Mouse (Mus musculus) left cerebral cortex, postnatal 4 days (tissue): ENCODE data around the gene Slc4a1. TPM values are rescaled to one million over a fixed set of nuclear protein-coding genes. Genes with fewer than 3 reads are reported as not detected.
A peak's percentile ranks its signal among the peaks of the same experiment; 100 is the strongest.

Experiments used
- DNase-seq: peaks from one replicate; pipeline ENCODE4 v3.0.0-alpha.2; 2022
- intact Hi-C: fragments of 180-260 bp; cut with DNase I; formaldehyde crosslinking; loops from one replicate; pipeline ENCODE4 v1.15.1; 2025
- microRNA-seq: library from miRNA; unstranded; fragments of <30 nt; microRNA quantifications from one replicate; pipeline ENCODE4 v1.2.0, GENCODE M21; 2022
- total RNA-seq, 2 experiments: library from RNA; stranded (reverse); gene quantifications; 2 replicates each; pipeline ENCODE4 v1.2.3; 2021

The Slc4a1 gene
- total RNA-seq, 2 experiments from 2014 or later: 0.87 to 1.9 TPM

DNA sequence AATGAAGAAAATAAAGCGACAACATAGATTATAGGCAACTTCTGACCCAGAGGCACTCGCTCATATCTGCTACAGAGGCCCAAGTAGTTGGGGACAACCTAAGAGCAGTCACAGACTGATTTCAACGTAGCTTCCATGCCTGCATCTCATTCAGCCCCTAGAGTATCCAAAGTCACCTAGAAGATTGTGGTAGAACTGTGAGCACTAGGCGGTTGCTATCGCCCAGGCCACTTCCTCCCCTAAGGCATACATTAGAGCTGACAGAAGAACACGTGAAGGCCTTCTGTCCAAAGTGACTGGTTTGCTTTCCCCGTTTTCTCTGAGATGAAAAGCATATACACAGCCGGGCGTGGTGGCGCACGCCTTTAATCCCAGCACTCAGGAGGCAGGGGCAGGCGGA, 51.7 kb downstream of the Slc4a1 start:
- DNase-seq: no peak
- intact Hi-C loops: no loop called here

DNA sequence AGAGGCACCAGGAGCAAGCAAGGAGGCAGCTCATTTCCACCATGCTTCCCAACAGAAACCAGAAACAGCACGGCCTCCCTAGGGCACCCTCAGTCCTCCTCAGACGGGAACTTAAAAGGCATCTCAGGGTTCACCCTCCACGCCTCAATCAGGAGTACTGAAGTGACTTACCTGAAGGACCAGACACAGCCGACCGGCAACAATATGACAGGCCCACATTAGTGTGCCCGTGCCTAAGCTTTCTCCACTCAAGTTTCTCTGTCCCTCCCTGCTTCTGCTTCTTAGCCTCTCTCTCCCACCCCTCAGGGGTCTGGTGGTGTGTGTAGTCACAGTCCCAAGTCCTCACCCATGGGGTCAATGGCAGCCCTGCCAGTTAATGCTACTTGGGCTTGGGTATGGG, 53.4 kb downstream of the Slc4a1 start:
- intact Hi-C loops: no loop called here
- DNase-seq: no peak

DNA sequence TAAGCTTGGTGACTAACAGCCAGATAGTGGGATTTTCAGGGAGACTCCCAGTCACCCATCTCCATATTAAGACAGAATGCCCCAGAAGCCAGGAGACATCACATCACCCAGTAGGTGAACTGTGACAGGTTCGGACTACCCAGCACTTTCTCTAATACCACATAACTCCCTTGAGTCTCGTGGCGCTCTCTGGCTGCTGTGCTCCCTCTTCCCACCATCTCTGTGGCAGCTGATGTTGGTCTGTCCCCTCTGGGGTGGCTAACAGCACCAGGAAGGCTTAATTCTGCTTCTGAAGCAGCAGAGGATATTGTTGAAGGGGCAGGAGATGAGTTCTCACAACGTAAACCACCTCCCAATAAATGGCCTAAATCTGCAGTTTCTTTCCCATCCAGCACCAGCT, 54.0 kb downstream of the Slc4a1 start:
- DNase-seq: no peak
- intact Hi-C loops: no loop called here

DNA sequence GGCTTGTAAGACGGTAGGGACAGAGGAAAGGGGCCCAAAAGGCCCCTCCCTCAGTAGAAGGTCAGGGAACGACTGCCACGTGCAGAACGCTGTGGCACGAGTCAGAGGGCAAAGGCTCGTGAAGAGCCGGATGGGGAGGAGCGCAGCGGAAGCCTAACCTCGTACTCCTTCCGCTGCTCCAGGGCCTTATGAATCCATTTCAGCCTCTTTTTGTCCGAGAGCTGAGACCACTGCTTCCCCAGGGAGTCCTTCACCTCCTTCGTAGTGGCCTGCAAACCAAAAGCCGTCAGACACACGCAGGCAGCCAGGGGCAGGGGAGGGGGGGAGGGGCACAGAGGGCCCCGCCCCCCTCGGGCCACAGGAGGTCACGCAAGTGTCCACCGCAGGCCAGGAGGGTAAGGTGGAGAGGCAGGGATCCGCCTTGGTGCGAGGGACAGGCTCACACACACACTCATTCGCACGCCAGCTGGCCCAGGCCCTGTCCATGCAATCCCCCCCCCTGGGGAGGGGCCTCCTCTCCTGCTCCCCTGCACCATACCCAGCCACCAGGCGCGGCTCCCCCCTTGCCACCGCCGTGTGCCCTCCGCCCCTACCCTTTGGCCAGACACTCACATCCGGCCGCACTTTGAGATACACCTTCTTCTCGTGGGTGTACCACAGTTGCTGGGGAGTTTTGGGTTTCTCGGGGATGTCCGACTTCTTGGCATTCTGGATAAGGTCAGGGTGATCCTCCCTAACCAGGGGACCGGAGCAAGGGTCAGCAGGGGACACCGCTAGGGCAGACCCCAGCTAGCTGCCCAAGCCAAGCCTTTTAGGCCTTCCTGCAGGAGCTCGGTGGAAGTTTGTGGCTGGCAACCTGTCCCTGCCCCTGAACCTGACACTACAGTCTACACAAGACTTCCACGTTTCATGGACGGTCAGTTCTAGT, 55.0 kb downstream of the Slc4a1 start:
- intact Hi-C loops: no loop called here
- peak; percentile 32 for DNase-seq

DNA sequence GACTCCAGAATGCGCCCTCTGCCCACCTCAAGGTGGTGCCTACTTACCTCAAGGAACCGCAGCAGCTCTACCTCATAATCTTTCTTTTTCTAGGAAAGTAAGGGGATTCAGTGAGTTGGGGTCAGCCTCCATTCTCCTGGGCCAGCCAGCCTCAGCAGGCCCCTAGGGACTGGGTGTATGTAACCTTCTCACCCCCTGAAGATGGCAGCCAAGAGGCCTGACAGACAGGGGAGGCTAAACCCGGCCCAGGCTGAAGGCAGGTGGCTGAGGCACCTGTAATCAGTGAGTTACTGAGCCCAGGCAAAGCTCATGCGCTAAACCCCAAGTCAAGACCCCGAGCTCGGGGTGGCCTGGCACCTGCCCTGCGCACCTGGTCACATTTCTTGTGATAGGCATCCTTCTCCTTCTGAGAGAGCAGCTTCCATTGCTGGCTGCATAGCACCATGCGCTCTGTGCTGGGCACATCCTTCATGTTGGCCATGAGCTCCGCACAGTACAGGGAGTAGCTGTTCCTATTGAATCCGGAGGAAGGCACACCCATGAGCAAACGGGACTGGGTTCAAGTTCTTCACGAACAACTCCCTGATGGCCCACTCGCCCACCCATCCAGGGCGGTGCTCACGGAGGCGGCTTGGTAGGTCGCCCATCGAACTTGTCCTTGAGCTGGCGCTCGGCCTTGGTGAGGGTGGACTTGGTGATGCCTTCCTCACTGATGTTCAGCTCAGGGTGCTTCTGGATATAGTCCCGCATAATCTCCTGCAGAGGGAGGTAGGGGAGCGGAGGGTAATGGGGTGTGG, 56.0 kb downstream of the Slc4a1 start:
- peak; percentile 13 for DNase-seq
- intact Hi-C loops: no loop called here

DNA sequence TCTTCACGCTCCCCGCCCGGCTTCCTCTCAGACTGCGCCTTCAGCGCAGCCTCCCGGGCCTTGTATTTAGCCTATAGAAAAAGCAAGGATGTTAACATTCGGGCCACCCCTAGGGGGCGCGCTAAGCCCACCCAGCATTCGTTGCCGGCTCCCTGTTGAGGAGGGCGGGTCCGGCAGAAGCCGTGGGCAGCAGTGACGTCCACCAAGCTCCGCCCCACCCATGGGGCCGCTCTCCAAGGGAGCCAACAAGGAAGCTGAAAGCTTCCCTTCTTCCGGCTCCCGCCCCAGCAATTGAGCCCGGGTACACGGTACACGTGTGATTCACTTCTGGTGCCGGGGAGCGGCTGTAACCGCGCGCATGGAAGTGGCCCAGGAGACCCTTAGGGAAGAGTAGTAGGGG, 57.0 kb downstream of the Slc4a1 start:
- intact Hi-C loops: no loop called here
- DNase-seq: peak; percentile 96

DNA sequence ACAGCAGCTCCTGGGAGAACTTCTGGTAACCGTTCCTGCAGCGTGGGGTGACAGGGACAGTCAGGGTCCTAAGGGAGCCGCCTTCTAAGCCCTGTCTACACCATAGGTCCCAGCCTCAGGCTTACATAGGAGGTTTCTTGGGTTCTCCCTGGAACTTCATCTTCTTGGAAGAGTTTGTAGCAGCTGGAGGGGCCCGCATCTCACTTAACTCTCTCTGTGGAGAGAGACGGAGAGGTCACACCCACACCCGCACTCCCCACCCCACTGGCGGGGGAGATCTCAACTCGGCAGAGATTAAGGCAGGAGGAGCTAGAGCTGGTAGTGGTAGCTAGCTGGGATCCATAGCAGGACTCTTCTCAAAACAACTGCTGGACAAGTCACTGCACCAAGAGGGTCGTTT, 57.9 kb downstream of the Slc4a1 start:
- DNase-seq: no peak
- intact Hi-C loops: no loop called here

DNA sequence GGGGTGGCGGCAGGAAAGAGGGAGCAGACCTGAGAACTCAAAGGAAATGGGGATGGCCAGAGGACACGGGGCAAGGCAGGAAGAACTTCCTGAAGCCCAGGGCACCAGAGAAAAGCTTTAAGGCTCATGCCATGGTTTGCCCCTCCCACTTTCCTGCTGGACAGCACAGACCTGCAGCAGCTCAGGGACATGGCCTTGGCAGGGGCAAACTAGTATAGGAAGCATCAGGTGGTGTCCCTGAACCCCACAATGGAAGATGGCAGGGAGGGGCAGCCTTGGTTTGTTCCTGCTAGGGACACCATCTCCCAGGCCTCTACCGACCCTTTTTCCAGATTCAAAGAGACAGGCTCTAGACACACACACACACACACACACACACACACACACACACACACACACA, 60.6 kb downstream of the Slc4a1 start:
- intact Hi-C loops: no loop called here
- DNase-seq: no peak

DNA sequence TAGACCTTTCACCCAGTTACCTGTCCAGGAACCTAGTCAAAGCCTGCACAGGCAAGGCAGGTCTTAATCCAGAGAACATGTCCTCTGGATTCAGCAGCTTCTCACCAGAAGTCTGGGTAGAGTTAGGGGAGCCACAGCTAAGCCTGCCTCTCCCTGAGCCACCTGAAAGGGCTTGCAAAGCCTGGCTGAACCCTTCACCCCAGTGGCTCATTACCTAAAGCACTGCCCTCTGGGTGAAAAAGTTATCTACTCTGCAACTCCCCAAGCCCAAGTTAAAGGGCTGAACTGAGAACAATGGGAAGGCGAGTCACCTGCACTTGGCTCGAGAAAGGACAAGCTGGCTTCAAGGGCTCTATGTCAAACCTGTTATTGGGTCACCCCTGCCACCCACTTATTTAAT, 61.9 kb downstream of the Slc4a1 start:
- no peak for DNase-seq
- intact Hi-C loops: no loop called here

DNA sequence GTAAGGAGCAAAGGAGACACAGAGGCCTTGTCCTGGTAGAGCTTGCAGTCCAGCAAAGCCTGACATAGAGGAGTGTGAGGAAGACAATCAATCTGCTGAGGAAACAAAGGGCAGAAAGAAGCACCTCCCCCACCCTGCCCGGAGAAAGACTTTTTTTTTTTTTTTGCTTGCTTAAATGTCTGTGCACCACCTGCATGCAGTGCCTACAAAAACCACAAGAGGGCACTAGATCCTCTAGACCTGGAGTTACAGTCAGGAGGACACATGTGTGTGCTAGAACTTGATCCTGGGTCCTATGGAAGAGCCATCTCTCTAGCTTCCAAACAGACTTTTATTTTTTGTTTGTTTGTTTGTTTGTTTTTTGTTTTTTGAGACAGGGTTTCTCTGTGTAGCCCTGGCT, 66.2 kb downstream of the Slc4a1 start:
- intact Hi-C loops: loop anchor here (5.0 kb wide), 2 partner anchors 112 to 132 kb away; partner anchors contain the start of gene Grn
- DNase-seq: peak; percentile 74

Small RNAs within 50 kb of the gene (microRNA-seq; reads per million reads assigned to microRNA genes)
- not detected for gene Mir6930

Other genes with a start within 250 kb of the Slc4a1 start
- gene Nags, start 220.7 kb downstream of the Slc4a1 start, total RNA-seq: under 1 TPM in 1 of 2 experiments, not detected in 1; 0.16 TPM
- 10 to 100 TPM; 23.8 to 26.4 TPM for gene Tmem101, start 209.8 kb downstream of the Slc4a1 start, total RNA-seq
- gene Lsm12, start 180.9 kb downstream of the Slc4a1 start, total RNA-seq: 10 to 100 TPM; 84.5 to 86.0 TPM
- gene G6pc3, start 176.6 kb downstream of the Slc4a1 start, total RNA-seq: 10 to 100 TPM; 34.6 to 35.4 TPM
- 100 to 1,000 TPM; 205 to 213 TPM for gene Hdac5, start 136.0 kb downstream of the Slc4a1 start, total RNA-seq
- gene BC030867, start 117.3 kb downstream of the Slc4a1 start, total RNA-seq: 1 to 10 TPM; 1.4 to 1.6 TPM
- under 1 TPM; 0.91 to 0.98 TPM for gene Asb16, start 97.5 kb downstream of the Slc4a1 start, total RNA-seq
- gene Tmub2, start 81.3 kb downstream of the Slc4a1 start, total RNA-seq: 10 to 100 TPM; 53.6 to 56.1 TPM
- 100 to 1,000 TPM; 183 to 189 TPM for gene Atxn7l3, start 69.6 kb downstream of the Slc4a1 start, total RNA-seq
- 100 to 1,000 TPM; 113 to 115 TPM for gene Ubtf, start 46.5 kb downstream of the Slc4a1 start, total RNA-seq
- gene Rundc3a, start 27.2 kb upstream of the Slc4a1 start, total RNA-seq: 100 to 1,000 TPM; 261 to 262 TPM
- 10 to 100 TPM; 57.2 to 58.8 TPM for gene Slc25a39, start 41.7 kb upstream of the Slc4a1 start, total RNA-seq
- gene Grn, start 64.1 kb upstream of the Slc4a1 start, total RNA-seq: 10 to 100 TPM; 54.0 to 58.5 TPM
- gene Fam171a2, start 81.5 kb upstream of the Slc4a1 start, total RNA-seq: 100 to 1,000 TPM; 237 to 243 TPM
- gene Itga2b, start 103.9 kb upstream of the Slc4a1 start, total RNA-seq: 1 to 10 TPM; 3.6 to 4.0 TPM
- gene Gpatch8, start 190.2 kb upstream of the Slc4a1 start, total RNA-seq: 10 to 100 TPM; 59.6 to 62.6 TPM
- gene Gm11627, start 213.3 kb upstream of the Slc4a1 start, total RNA-seq: 1 to 10 TPM; 2.0 to 2.2 TPM
- gene Fzd2, start 238.2 kb upstream of the Slc4a1 start, total RNA-seq: 1 to 10 TPM; 6.8 to 7.4 TPM